Mouse (Mus musculus) skeletal muscle tissue, adult 2 months (tissue): ENCODE measurements around the gene Cited2.
A peak's percentile ranks its signal among the peaks of the same experiment; 100 is the strongest.

Source experiments
- DNase-seq: peaks from one replicate; pipeline ENCODE4 v3.0.0-alpha.2; 2012; ENCODE audit warnings: low read depth, low spot score

Cited2 gene

DNA sequence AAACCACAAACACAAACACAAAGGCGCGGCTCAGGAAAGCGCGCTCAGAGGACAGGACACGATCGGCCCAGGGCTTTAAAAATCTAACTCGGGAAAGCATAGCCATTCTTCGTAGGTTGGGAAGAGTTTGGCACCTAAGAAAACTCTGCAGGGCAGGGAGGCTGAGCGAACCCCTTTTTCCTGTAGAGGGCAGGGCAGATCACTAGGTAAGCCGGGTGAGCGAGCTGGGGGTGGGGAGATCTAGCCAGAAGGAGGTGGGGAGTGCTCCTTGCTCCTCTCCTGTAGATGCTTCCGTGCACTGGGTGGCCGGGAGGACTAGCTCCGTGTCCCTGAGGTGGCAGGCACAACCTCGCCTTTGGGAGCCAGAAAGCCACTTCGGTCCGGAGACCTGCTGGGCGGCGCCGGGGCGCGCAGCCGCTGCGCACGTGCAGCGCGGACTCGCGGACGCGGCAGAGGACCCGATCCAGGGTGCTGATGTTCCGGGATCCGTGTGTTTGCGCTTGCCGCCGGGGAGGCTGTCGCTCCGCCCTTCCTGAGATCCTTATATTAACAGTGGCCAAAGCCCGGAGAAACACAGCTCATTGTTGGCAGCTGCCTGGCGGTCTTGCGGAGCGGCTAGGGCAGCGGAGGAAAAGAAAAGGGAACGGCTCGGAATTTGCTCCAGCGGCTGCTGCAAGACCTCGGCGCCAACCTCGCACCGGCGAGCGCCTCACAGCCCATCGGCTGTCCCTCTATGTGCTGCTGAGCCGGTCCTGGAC is at the start of gene Cited2:
Gene Cited2 (plus strand): TSS at position 566 of the 758 bp plus-strand sequence.
- DNase-seq, result peak; percentile 97

DNA sequence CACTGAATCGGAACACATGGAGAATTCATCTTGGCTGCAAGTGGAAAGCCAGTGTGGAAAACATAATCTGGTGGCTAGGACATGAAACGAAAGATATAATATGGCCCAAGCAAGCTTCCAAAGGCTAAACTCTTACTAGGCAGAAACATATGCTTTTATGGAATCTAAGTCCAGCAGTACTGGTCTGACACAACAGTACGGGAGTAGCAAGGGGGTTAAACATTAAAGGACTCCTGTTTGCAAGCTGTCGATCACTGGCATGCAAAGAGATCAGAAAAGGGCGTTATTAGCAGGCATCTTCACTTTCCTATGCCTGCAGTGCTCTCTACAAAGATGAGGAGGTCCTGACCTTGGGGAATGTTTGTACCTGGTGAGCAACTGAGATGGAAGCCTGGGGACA is 48.6 kb upstream of the Cited2 start:
- DNase-seq, result no peak

- no peak for DNase-seq
Measured at GRCm38 (mm10) chr10:17674869-17675268, 48.1 kb upstream of the Cited2 start.

- no peak for DNase-seq
Measured at GRCm38 (mm10) chr10:17676464-17676863, 46.6 kb upstream of the Cited2 start.

GRCm38 (mm10) chr10:17677308-17677707 is 45.7 kb upstream of the Cited2 start:
- no peak for DNase-seq

GRCm38 (mm10) chr10:17680432-17681382 is 42.3 kb upstream of the Cited2 start:
- no peak for DNase-seq

DNA sequence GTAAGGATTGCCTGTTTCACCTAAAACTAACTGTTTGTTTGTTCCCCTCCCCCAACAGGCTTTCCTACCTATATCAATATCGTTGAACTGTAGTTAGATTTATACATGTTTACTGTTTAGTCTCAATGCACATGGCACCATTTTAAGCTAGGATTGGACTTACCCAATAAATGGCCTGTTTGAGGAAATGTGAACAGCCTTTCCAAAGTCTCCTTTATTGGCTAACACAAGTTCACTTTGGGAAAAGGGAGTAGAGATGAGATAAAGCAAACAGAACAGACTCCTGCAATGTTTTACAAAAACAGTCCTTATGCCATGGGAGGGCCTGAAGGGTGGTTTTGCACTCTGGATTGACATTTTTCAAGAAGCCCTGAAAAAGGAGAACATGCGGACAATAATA is 41.6 kb upstream of the Cited2 start:
- no peak for DNase-seq

GRCm38 (mm10) chr10:17683852-17684428 is 39.1 kb upstream of the Cited2 start:
- no peak for DNase-seq

DNA sequence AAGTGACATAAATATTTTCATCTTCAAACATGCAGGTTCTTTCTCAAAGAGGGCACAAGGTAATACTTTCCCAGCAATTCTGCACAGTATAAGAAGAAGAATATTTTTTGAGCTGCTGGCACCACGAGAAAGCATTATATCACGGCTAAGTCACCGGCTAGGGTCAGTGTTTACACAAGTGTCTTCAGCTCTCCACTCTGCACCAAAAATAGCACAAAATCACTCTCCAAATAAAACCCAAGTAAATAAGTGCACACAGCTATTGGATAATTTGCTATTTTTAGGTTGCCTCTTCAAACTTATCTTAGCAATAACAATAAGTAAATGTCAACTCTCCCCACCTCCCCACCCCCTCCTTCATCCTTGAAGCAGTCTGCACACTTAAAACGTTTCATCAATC is 33.2 kb upstream of the Cited2 start:
- DNase-seq, result peak; percentile 57

DNA sequence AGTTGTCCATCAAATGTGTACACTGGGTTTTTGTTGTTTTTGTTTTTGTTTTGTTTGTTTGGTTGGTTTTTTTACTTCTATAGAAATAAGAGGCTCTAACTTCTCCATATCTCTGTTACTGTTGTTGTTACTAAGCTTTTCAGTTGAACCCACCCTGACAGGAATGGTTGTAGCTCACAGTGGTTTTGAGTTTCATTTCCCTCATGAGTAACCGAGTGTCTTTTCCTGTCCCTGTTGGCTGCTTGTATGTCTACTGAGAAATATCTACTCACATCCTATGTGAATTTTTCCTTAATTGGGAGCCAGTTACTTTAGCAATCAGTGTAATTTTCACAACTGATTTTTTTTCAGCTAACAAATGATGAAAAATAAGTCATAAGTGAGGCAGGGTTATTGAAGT is 31.3 kb upstream of the Cited2 start:
- DNase-seq, result no peak

GRCm38 (mm10) chr10:17695801-17696200 is 27.2 kb upstream of the Cited2 start:
- DNase-seq, result no peak

DNA sequence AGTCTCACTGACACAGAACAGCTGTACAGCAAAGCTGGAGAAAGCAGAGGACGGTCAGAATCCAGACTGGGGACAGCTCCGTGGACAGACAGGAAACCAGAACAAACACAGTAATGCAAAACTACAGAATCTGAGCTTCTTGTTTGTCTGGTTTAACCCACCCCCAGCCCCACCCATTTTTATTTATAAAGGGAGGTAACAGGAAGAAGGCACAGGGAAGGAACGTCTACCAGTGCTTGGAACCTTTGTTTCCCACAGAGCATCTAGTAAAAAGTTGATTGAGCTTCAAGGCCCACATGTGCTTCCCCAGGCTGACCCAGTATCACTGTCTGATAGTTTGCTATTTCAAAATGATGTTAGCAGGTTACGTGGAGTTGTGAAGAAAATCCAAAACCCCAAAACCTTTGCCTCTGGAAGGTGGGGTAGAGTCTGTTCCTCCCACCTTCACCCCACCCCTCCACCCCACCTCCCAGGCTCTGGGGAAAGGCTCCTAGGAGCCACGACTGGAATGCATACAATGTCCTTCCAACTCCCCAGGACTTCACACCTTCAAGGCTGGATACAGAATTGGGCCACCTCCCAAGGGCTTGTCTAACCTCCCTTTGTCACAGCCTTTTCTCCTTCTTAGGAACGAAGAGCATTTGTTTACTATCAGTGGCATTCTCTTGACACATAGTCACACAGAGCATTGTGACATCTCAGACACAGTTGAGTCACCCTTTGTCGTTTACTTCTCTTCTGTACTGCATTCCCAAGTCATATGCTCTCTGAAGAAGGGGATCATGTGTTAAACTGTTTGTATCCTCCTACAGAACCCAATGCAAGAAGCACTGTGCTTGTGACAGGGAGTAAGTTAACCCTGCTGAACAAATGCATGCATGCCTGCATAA is 25.4 kb upstream of the Cited2 start:
- DNase-seq, result no peak

GRCm38 (mm10) chr10:17705466-17705973 is 17.5 kb upstream of the Cited2 start:
- no peak for DNase-seq

DNA sequence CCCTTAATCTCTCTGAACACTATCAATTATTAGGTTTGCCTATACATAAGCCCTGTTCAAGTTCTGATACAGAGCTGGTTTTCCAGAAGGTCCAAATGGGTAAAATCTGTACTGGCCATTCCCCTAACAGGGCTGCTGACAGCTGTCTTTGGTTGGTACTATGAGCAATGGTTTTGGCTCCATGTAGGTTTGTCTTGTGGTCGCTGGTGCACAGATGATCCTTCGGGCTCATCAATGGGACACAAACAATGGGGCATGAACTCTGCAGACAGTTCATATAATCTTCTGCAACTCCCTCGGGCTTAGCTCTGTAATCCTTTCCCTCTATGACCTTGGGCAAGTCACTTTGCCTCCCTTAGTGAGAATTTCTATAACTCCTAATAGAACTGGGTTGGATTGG is 12.3 kb upstream of the Cited2 start:
- no peak for DNase-seq

DNA sequence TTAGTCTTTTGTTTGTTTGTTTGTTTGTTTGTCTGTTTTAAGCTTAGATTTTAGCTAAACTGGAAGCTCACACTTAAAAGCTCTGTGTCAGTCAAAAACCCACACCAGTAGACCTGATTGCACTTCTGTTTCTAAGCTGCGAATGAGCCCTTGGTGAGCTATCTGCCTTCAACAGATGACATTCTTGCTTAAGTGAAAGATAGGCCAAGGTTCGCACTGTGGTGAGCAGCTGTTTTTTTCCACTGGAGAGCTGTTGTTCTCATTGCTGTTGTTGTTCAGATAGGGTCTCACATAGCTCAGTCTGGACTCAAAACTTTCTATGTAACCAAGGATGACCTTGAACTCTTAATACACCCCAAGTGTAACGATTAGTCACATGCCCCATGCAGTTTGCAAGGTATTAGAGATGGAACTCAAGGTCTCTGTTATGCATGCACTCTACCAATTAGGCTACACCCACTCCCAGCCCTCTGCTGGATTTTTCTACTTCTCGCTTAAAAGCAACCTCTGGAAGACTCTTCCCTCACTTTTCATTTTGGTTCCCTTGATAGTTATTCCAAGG is 3.9 kb upstream of the Cited2 start:
- DNase-seq, result no peak

DNA sequence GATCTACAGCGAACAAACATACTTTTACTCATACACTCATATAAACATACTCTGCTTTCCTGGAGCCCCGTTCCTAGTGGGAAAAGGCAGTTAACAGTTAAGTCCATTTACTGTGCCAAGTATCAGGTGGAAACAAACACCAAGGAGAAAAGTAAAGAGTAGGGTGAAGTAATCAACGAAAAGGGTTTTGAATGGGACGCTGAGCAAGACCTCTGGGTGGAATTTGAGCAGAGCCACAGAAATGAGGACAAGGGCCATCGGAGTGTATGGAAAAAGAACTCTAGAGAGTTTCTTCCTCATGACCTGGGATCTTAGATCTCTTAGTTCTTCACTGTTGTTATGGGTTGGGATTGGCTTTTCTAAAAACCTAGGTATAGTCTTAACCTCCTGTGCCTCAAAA is 3.4 kb upstream of the Cited2 start:
- no peak for DNase-seq

- no peak for DNase-seq
Measured at GRCm38 (mm10) chr10:17720891-17721601, 2.0 kb upstream of the Cited2 start.

DNA sequence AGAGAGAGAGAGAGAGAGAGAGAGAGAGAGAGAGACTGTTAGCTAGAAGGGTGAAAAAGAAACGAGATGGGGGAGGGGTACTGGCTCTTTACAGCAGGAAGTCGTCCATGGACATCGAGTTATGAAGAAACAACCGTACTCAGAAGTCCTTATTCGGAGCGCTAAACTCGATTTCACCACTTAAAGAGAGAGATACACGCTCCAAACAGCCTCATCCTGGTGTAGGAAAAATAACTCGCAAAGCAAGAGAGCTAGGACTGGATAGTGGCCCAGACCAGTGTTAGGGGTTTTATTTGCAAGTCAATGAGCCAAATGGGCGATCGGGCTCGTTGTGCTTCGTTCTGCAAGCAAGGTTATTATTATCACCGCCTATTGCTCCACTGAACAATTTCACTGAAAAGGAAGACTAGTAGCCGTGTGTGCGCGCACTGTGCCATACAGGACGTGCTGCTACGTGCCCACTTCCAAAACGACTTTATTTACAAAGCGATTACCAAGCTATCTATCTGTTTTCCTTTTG is 1.4 kb upstream of the Cited2 start:
- peak; percentile 53 for DNase-seq

DNA sequence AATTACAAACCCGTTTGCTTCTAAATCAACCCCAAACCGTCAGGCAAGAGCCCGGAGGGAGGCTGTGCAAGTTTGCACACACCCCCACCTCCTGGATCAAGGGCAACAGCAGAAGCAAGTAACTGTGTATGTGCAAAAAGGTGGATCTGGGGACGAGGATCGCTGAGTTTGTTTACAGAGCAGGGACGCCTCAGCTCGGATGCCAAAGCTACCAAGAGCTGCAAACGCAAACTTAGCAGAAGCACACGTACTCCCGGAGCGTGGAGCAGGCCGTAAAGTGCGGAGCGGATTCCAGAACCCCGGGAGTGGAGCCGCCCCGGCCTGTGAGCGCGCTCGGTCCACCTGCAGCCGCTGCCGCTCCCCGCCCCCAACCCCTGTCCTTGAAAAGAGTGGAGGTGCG is 860 bp upstream of the Cited2 start:
- peak; percentile 97 for DNase-seq

DNA sequence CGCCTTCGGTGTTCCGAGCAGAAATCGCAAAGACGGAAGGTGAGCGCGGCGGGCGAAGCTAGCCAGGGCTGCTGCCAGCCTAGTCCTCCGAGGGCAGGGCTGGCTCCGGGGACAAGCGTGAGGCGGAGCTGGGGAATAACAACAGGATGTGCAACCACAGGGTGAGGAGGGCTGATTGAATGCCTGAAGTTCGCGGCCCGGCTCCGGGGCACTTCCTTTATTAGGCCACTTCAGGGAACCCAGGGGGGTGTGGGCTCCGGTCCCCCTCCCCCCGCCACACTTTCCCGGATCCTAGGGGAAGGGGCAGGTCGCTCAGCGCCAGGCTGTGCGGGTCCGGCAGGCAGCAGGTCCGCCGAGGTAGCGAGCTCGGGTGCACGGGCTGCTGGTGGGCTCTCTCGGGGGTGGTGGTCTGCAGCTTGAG is 413 bp downstream of the Cited2 start:
- no peak for DNase-seq
